Mouse (Mus musculus): Measurements from ENCODE around the gene Ndufa13. TPM values are rescaled to one million over a fixed set of nuclear protein-coding genes. Genes with fewer than 3 reads are reported as not detected.
A peak's percentile ranks its signal among the peaks of the same experiment; 100 is the strongest.

Ndufa13 gene
- polyA plus RNA-seq, 1 experiment: 90.6 TPM

DNA sequence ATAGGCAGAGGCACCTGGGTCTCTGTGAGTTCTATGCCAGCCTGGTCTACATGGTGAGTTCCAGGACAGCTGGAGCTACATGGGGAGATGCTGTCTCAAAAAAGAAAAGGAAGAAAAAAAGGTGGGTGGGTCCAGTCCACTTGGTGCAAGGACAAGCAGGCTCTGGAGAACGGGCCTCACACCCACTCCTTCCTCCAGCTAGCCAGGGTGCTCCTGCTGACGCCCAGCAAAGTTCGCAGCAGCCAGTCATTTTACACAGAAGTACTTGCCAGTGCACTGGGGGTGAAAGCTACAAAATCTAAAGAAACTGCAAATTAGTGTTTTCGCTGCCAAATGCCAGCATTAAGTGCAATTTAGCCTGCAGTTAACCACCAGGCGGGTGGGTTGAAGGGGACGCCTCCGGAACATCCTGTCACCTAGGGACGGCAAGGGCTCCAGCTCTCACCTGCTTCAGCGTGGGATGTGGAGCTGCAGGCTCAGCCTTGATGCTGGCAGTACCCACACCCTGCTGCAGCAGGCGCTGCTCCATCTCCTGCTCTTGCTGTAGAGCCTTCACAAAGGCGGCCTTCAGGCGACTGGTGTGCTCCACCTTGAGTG, 10.2 kb upstream of the Ndufa13 start:
- Histone ChIP-seq H3K4me3 (ENCODE audit: insufficient read depth, low read length) (no peak overlapping the region), H3K4me1 (ENCODE audit: control insufficient read depth, insufficient read depth, low read length) (no peaks in the 10 kb centered on the region), H3K27ac (ENCODE audit: insufficient read depth, low read depth, low read length) (no peak overlapping the region)
- no peak for TF ChIP-seq CTCF (IDR thresholded peaks at IDR 0.05; ENCODE audit: low read depth, low read length)
- no peak for TF ChIP-seq POLR2A (IDR thresholded peaks at IDR 0.05; ENCODE audit: borderline replicate concordance, low read depth, low read length)

DNA sequence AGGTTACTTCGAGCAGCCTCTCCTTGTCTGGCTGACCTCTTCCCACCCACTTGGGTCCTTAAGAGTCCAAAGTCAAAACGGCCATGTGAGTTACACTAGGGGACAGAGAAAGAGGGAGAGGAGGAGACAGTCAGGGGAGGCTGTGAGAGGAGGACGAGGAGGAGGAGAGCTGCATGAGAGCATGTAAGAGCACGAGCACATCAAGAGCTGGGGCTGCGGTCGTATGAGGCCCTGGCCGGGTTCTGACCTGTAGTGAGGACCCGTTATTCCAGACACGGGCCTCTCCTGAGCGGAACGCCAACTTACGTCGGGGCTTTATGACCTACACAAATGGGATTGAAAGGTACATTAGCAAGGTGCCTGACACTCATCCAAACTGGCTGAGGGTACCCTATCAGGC, 9.6 kb upstream of the Ndufa13 start:
- no peak for TF ChIP-seq POLR2A (IDR thresholded peaks at IDR 0.05; ENCODE audit: borderline replicate concordance, low read depth, low read length)
- TF ChIP-seq CTCF (IDR thresholded peaks at IDR 0.05; ENCODE audit: low read depth, low read length): no peak
- Histone ChIP-seq H3K27ac (ENCODE audit: insufficient read depth, low read depth, low read length) (no peak overlapping the region), H3K4me1 (ENCODE audit: control insufficient read depth, insufficient read depth, low read length) (0 out of 2 replicates have a peak, but pooled peaks cover 3% of the 10 kb centered on the region), H3K4me3 (ENCODE audit: insufficient read depth, low read length) (no peak overlapping the region)

DNA sequence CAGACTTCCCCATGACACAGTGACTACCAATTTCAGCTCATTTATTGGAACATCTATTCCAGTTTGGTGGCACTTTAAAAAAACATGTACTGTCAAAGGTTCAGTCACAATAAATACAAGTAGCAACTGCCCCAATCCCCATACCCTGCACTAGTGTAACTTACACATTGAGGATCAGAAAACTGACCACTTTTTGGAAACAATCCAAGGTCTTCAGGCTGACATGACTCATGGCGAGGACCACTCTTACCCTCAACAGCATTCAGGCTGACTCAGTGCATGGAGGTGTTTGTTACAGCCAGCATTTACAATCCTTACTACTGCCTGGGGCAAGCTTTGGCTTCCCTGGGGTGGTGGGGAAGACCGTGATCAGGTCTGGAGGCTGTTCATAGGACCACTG, 4.7 kb upstream of the Ndufa13 start:
- H3K27ac ChIP-seq (ENCODE audit: insufficient read depth, low read depth, low read length): no peak overlapping the region
- no peak for TF ChIP-seq POLR2A (IDR thresholded peaks at IDR 0.05; ENCODE audit: borderline replicate concordance, low read depth, low read length)
- no peak for TF ChIP-seq CTCF (IDR thresholded peaks at IDR 0.05; ENCODE audit: low read depth, low read length)
- H3K4me1 ChIP-seq (ENCODE audit: control insufficient read depth, insufficient read depth, low read length): peaks cover 13% of the 10 kb centered on the region
- H3K4me3 ChIP-seq (ENCODE audit: insufficient read depth, low read length): no peak overlapping the region

DNA sequence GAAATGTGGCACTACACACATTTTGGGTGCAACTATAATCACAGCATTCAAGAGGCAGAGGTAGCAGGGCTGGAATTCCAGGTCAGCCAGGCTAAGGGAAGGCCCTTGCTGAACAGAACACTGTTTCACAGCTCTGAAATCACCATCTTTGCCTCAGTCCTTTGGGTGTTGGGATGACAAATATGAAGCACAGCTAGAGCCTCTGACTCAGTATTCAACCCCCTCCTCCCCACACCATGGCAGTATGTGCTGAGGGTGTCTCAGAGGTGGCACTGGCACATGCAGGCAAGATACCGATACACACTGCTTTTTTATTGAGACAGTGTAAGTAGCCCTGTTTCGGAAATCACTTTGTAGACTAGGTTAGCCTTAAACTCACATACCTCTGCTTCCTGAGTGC, 3.9 kb upstream of the Ndufa13 start:
- no peak for TF ChIP-seq POLR2A (IDR thresholded peaks at IDR 0.05; ENCODE audit: borderline replicate concordance, low read depth, low read length)
- TF ChIP-seq CTCF (IDR thresholded peaks at IDR 0.05; ENCODE audit: low read depth, low read length): no peak
- Histone ChIP-seq H3K4me3 (ENCODE audit: insufficient read depth, low read length) (no peak overlapping the region), H3K4me1 (ENCODE audit: control insufficient read depth, insufficient read depth, low read length) (peaks cover 13% of the 10 kb centered on the region), H3K27ac (ENCODE audit: insufficient read depth, low read depth, low read length) (no peak overlapping the region)

DNA sequence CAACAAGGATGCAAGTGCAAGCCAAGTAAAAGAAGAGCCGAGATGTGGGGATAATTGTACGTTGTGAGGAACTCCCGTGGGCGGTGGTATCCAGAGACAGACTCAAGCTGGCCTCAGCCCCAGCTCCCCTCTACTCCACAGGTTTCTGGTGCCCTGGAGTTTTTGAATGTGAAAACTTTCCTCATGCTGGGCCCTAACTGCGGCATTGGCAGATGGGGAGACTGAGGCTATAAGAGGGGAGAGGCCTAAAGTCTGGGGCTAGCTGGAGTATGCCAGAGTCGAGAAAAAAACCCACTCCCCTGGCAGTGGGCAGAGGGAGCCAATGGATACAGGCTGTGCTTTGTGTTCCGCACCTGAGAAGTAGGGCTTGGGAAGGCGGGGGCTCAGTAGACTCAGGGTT, 1.7 kb upstream of the Ndufa13 start:
- H3K27ac ChIP-seq (ENCODE audit: insufficient read depth, low read depth, low read length): no peak overlapping the region
- no peak overlapping the region for H3K4me3 ChIP-seq (ENCODE audit: insufficient read depth, low read length)
- peaks cover 19% of the 10 kb centered on the region for H3K4me1 ChIP-seq (ENCODE audit: control insufficient read depth, insufficient read depth, low read length)
- TF ChIP-seq POLR2A (IDR thresholded peaks at IDR 0.05; ENCODE audit: borderline replicate concordance, low read depth, low read length) (no peak), CTCF (IDR thresholded peaks at IDR 0.05; ENCODE audit: low read depth, low read length) (no peak)

DNA sequence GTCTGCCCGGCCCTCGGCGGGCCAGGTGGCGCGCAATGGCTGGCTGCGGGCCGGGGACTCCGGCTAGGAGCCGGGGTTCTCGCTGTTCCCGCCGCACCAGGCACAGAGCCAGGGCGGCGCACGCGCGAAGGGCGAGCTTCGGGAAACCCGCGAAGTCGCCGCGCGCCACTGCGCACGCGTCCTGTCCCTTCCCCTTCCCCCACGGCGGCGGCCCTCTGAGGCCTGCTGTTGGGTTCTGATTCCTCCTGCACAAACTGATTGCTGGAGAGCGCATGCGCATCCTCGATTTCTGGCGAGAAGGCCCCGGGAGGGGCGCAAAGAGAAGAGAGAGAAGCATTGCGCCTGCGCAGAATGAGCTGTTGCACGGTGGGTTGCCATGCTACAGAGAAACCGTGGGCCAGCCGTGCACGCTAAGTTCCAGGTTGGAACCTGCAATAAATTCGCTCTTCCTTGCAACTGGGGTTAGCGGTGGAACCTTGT, 745 bp upstream of the Ndufa13 start:
- Histone ChIP-seq H3K4me3 (ENCODE audit: insufficient read depth, low read length) (peak overlapping the region; percentile 85), H3K4me1 (ENCODE audit: control insufficient read depth, insufficient read depth, low read length) (peaks cover 19% of the 10 kb centered on the region), H3K27ac (ENCODE audit: insufficient read depth, low read depth, low read length) (peak overlapping the region; percentile 91)
- TF ChIP-seq CTCF (IDR thresholded peaks at IDR 0.05; ENCODE audit: low read depth, low read length) (no peak), POLR2A (IDR thresholded peaks at IDR 0.05; ENCODE audit: borderline replicate concordance, low read depth, low read length) (no peak)

DNA sequence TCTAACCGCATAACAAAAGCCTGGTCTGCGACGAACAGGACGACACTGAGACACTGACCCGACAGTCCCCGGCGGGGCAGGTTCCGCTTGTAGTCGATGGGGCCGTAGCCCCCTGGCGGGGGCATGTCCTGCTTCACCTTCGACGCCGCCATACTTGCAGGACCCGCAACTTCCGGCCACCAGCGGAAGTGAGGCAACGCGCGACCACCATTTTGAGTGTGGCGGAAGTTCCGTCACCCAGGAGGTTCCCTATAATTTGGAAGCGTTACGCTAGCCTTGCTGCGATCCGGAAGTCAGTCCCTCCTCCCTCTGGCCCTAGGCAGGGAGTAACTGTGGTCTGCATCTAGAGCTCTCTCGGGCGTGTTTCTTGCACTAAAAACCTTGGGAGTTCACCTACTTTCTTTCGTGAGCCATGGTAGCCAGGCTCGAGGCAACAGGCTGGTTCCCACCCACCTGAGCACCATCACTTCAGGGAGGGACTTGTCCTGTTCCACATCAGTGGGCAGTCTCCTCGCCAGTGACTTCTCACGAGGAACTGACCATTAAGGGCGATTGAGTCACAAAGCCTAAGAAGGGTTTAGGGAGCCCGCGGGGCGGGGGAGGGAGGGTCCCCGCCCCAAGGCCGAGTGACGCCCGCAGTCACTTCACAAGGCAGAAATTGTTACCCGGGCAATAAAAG, 735 bp downstream of the Ndufa13 start:
- H3K27ac ChIP-seq (ENCODE audit: insufficient read depth, low read depth, low read length): peak overlapping the region; percentile 91
- H3K4me3 ChIP-seq (ENCODE audit: insufficient read depth, low read length): peak overlapping the region; percentile 85
- no peak for TF ChIP-seq CTCF (IDR thresholded peaks at IDR 0.05; ENCODE audit: low read depth, low read length)
- peak; percentile 52; the same call in 1 of the 2 replicates for TF ChIP-seq POLR2A (IDR thresholded peaks at IDR 0.05; ENCODE audit: borderline replicate concordance, low read depth, low read length)
- peaks cover 19% of the 10 kb centered on the region for H3K4me1 ChIP-seq (ENCODE audit: control insufficient read depth, insufficient read depth, low read length)

DNA sequence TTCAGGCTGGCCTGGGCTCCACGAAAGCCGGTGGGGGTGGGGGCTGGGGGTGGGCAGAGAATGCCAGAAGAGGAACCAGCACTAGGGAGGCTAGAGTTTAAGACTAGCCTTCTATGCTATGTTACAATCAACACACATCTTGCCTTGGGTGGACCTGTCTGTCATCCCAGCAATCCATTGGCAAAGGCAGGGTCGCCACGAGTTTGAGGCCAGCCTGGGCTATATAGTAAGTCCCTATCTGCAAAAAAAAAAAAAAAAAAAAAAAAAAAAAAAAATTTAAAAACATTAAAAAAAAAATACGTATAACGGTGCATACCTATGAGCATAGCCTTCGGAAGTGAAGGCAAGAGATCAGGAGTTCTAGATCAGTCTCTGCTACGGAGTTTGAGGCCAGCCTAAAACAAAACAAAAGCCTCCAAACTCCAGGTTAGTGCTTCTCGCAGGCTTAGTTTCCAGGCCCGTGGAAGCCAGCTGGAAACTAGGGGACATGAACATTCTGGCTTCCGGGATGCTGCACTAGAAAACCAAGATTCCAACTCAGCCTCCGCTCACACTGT, 1.4 kb downstream of the Ndufa13 start:
- H3K27ac ChIP-seq (ENCODE audit: insufficient read depth, low read depth, low read length): peak overlapping the region; percentile 77
- no peak for TF ChIP-seq POLR2A (IDR thresholded peaks at IDR 0.05; ENCODE audit: borderline replicate concordance, low read depth, low read length)
- TF ChIP-seq CTCF (IDR thresholded peaks at IDR 0.05; ENCODE audit: low read depth, low read length): no peak
- H3K4me3 ChIP-seq (ENCODE audit: insufficient read depth, low read length): peak overlapping the region; percentile 85
- peaks cover 23% of the 10 kb centered on the region for H3K4me1 ChIP-seq (ENCODE audit: control insufficient read depth, insufficient read depth, low read length)

DNA sequence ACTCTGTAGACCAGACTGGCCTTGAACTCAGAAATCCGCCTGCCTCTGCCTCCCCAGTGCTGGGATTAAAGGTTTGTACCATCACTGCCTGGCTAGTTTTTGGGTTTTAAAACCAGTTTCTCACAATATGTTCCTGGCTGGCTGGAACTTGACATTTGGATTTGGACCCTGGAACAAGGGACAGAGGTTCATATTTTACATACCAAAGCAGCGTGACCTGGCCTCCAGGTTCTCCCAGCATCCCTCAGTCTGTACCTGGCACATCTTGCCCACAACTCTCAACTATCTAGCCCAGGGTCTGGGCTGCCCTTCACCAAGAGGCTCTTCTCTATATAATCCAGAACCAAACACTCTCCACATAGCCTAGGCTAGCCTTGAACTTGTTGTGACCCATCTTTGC, 2.5 kb downstream of the Ndufa13 start:
- H3K4me1 ChIP-seq (ENCODE audit: control insufficient read depth, insufficient read depth, low read length): peaks cover 23% of the 10 kb centered on the region

DNA sequence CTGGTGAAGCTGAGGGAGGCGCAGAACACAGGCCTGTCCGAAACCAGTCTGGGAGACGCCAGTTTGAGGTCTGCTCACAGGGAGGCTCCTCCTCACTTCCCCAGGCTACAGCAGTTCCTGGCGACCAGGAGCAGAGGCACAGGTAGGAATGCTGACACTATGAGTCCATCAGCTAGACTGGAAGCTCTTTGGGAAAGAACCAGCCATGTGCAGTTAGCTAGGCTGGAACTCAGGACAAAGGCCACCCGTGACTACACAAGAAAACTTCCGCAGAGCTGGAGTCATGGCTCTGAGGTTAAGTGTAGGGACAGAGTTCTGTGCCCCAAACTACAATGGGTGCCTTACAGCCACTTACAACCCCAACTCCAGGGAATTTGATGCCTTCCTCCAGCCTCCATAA, 4.5 kb downstream of the Ndufa13 start:
- peaks cover 17% of the 10 kb centered on the region for H3K4me1 ChIP-seq (ENCODE audit: control insufficient read depth, insufficient read depth, low read length)
- H3K4me3 ChIP-seq (ENCODE audit: insufficient read depth, low read length): no peak overlapping the region
- TF ChIP-seq CTCF (IDR thresholded peaks at IDR 0.05; ENCODE audit: low read depth, low read length) (no peak), POLR2A (IDR thresholded peaks at IDR 0.05; ENCODE audit: borderline replicate concordance, low read depth, low read length) (no peak)
- no peak overlapping the region for H3K27ac ChIP-seq (ENCODE audit: insufficient read depth, low read depth, low read length)

More for the DNA sequence above, 2.5 kb downstream of the Ndufa13 start:
- Histone ChIP-seq H3K4me3 (ENCODE audit: insufficient read depth, low read length) (no peak overlapping the region), H3K27ac (ENCODE audit: insufficient read depth, low read depth, low read length) (no peak overlapping the region)
- TF ChIP-seq POLR2A (IDR thresholded peaks at IDR 0.05; ENCODE audit: borderline replicate concordance, low read depth, low read length) (no peak), CTCF (IDR thresholded peaks at IDR 0.05; ENCODE audit: low read depth, low read length) (no peak)
